Mouse (Mus musculus): ENCODE results near the gene Ints11. TPM values are rescaled to one million over a fixed set of nuclear protein-coding genes. Genes with fewer than 3 reads are reported as not detected.
A peak's percentile ranks its signal among the peaks of the same experiment; 100 is the strongest.

Gene Ints11
- polyA plus RNA-seq, 1 experiment from 2014 or later, result 61.3 TPM

DNA sequence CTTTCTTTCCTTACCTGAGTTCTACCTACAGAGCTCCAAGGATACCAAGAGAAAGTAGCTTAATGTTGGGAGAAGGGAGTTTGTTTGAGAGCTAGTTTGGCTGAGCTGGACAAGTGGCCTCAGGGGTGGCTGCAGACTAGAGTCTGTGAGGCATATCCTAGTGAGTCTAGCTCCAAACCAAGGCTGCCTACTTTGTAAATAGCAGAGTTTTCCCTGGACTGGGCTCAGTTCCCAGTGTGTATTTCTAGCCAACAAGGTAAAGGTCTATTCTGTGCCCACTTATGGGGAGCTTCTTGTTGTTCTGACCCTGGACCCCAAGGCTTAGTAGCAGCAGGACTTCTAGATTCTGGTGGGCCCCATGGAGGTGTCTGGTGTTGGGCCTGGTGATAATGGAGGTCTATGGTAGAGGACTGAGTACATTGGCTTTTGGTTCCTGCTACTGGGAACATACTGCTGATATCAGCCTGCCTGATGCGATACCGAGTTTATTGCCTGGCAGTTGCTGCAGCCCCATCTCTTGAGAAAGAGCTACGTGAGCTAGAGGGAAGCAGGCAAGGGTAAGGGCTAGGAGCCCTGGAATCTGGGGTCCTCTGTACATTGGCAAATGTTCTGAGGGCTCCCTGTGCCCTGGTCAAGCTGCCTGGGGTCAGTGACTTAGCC, 19.4 kb upstream of the Ints11 start:
- Histone ChIP-seq H3K27ac (no peak overlapping the region), H3K4me2 (replicated peaks) (no peak overlapping the region), H3K9ac (no peak overlapping the region), H3K27me3 (replicated peaks) (no peaks in the 10 kb centered on the region), H3K9me3 (no peaks in the 10 kb centered on the region), H3K36me3 (peaks cover 7% of the 10 kb centered on the region), H3K4me3 (replicated peaks) (no peak overlapping the region), H3K4me1 (replicated peaks) (peaks cover 26% of the 10 kb centered on the region)
- ATAC-seq, result no peak
- WGBS, result 88% methylated on average over 3 of the region's 3 CpGs

GRCm38 (mm10) chr4:155851368-155851767, 18.0 kb upstream of the Ints11 start:
- Histone ChIP-seq H3K9me3 (no peaks in the 10 kb centered on the region), H3K4me1 (replicated peaks) (peaks cover 25% of the 10 kb centered on the region), H3K9ac (no peak overlapping the region), H3K27ac (no peak overlapping the region), H3K4me2 (replicated peaks) (no peak overlapping the region), H3K36me3 (peaks cover 20% of the 10 kb centered on the region), H3K27me3 (replicated peaks) (no peaks in the 10 kb centered on the region), H3K4me3 (replicated peaks) (no peak overlapping the region)
- ATAC-seq, result no peak
- WGBS, result 85% methylated on average over 3 of the region's 3 CpGs

GRCm38 (mm10) chr4:155851951-155852411, 17.4 kb upstream of the Ints11 start:
- Histone ChIP-seq H3K36me3 (peaks cover 24% of the 10 kb centered on the region), H3K27me3 (replicated peaks) (no peaks in the 10 kb centered on the region), H3K9ac (no peak overlapping the region), H3K9me3 (no peaks in the 10 kb centered on the region), H3K27ac (no peak overlapping the region), H3K4me2 (replicated peaks) (no peak overlapping the region), H3K4me3 (replicated peaks) (no peak overlapping the region), H3K4me1 (replicated peaks) (peaks cover 21% of the 10 kb centered on the region)
- WGBS, result 81% methylated on average over 2 of the region's 2 CpGs
- ATAC-seq, result no peak

DNA sequence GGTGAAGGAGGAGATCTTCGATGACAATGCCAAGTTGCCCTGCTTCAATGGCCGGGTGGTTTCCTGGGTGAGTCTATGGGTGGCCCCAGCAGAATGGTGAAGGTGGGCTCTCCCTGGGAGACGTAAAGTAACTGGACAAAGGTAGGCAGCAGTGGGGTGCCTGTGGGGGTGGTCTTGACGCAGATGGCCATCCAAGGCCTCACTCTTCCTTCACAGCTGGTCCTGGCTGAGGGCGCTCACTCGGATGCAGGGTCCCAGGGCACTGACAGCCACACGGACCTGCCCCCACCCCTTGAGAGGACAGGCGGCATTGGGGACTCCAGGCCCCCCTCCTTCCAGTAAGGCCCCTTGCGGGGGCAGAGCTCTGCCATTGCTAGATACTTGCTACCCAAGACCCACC, 15.9 kb upstream of the Ints11 start:
- Histone ChIP-seq H3K9me3 (no peaks in the 10 kb centered on the region), H3K36me3 (peaks cover 33% of the 10 kb centered on the region), H3K9ac (no peak overlapping the region), H3K27ac (no peak overlapping the region), H3K4me2 (replicated peaks) (no peak overlapping the region), H3K4me3 (replicated peaks) (no peak overlapping the region), H3K27me3 (replicated peaks) (no peaks in the 10 kb centered on the region), H3K4me1 (replicated peaks) (peaks cover 14% of the 10 kb centered on the region)
- ATAC-seq, result no peak
- 88% methylated on average over 9 of the region's 9 CpGs for WGBS

- no peak overlapping the region for H3K9ac ChIP-seq
- no peaks in the 10 kb centered on the region for H3K4me1 ChIP-seq (replicated peaks)
- no peak for ATAC-seq
- no peaks in the 10 kb centered on the region for H3K27me3 ChIP-seq (replicated peaks)
- peaks cover 38% of the 10 kb centered on the region for H3K36me3 ChIP-seq
- WGBS, result 91% methylated on average over 12 of the region's 12 CpGs
- no peak overlapping the region for H3K4me2 ChIP-seq (replicated peaks)
- H3K9me3 ChIP-seq, result no peaks in the 10 kb centered on the region
- H3K4me3 ChIP-seq (replicated peaks), result no peak overlapping the region
- no peak overlapping the region for H3K27ac ChIP-seq
These were observed 14.4 kb upstream of the Ints11 start for GRCm38 (mm10) chr4:155854991-155855390.

- H3K27me3 ChIP-seq (replicated peaks), result no peaks in the 10 kb centered on the region
- no peaks in the 10 kb centered on the region for H3K4me1 ChIP-seq (replicated peaks)
- no peak overlapping the region for H3K27ac ChIP-seq
- WGBS, result 93% methylated on average over 12 of the region's 12 CpGs
- H3K9ac ChIP-seq, result no peak overlapping the region
- H3K4me2 ChIP-seq (replicated peaks), result no peak overlapping the region
- ATAC-seq, result no peak
- no peaks in the 10 kb centered on the region for H3K9me3 ChIP-seq
- H3K36me3 ChIP-seq, result peaks cover 38% of the 10 kb centered on the region
- no peak overlapping the region for H3K4me3 ChIP-seq (replicated peaks)
These were observed 13.3 kb upstream of the Ints11 start for GRCm38 (mm10) chr4:155856071-155856470.

GRCm38 (mm10) chr4:155856881-155857280, 12.5 kb upstream of the Ints11 start:
- 85% methylated on average over 3 of the region's 3 CpGs for WGBS
- no peaks in the 10 kb centered on the region for H3K9me3 ChIP-seq
- H3K27ac ChIP-seq, result no peak overlapping the region
- ATAC-seq, result no peak
- H3K9ac ChIP-seq, result no peak overlapping the region
- H3K36me3 ChIP-seq, result peaks cover 38% of the 10 kb centered on the region
- no peaks in the 10 kb centered on the region for H3K4me1 ChIP-seq (replicated peaks)
- no peak overlapping the region for H3K4me2 ChIP-seq (replicated peaks)
- H3K4me3 ChIP-seq (replicated peaks), result no peak overlapping the region
- H3K27me3 ChIP-seq (replicated peaks), result no peaks in the 10 kb centered on the region

DNA sequence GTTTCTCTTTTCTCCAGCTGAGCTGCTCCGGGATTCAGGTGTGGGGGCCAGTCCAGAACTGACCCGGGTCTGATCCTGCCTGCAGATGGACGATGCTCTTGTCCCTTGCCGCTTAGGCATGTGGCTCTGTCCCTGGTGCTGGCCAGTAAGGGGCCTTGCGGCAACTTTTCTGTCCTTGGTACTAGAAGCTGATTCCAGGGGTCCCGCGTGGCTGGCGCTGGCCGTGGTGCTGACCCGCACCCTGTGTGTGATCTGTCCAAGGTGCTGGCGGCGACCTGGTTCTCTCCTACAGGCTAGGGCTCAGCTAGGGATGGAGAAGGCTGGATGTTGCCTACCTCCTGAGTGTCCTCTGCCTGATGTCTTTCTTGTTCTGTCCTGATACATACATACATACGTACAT, 10.0 kb upstream of the Ints11 start:
- no peak overlapping the region for H3K4me2 ChIP-seq (replicated peaks)
- H3K9ac ChIP-seq, result no peak overlapping the region
- H3K9me3 ChIP-seq, result no peaks in the 10 kb centered on the region
- 16% methylated on average over 13 of the region's 13 CpGs for WGBS
- H3K27ac ChIP-seq, result no peak overlapping the region
- ATAC-seq, result peak; percentile 61
- H3K36me3 ChIP-seq, result peaks cover 36% of the 10 kb centered on the region
- H3K4me3 ChIP-seq (replicated peaks), result no peak overlapping the region
- no peaks in the 10 kb centered on the region for H3K27me3 ChIP-seq (replicated peaks)
- no peaks in the 10 kb centered on the region for H3K4me1 ChIP-seq (replicated peaks)

GRCm38 (mm10) chr4:155861787-155862186, 7.6 kb upstream of the Ints11 start:
- Histone ChIP-seq H3K9ac (no peak overlapping the region), H3K27me3 (replicated peaks) (no peaks in the 10 kb centered on the region), H3K36me3 (peaks cover 30% of the 10 kb centered on the region), H3K9me3 (no peaks in the 10 kb centered on the region), H3K4me2 (replicated peaks) (no peak overlapping the region), H3K4me1 (replicated peaks) (no peaks in the 10 kb centered on the region), H3K4me3 (replicated peaks) (no peak overlapping the region), H3K27ac (no peak overlapping the region)
- ATAC-seq, result no peak
- whole genome bisulfite sequencing, result 87% methylated on average over 7 of the region's 7 CpGs

GRCm38 (mm10) chr4:155863001-155863400, 6.3 kb upstream of the Ints11 start, which contains the start of gene Tas1r3:
Tas1r3 (minus strand) TSS chr4:155863362.
- Histone ChIP-seq H3K9ac (no peak within 1 kb of the TSS), H3K4me3 (replicated peaks) (no peak within 1 kb of the TSS), H3K9me3 (no peaks in the 10 kb centered on the region), H3K36me3 (peaks cover 27% of the 10 kb centered on the region), H3K27me3 (replicated peaks) (no peaks in the 10 kb centered on the region), H3K4me2 (replicated peaks) (no peak within 1 kb of the TSS), H3K27ac (no peak within 1 kb of the TSS), H3K4me1 (replicated peaks) (no peaks in the 10 kb centered on the region)
- ATAC-seq, result no peak
- WGBS, result 81% methylated on average over 5 of the region's 5 CpGs

DNA sequence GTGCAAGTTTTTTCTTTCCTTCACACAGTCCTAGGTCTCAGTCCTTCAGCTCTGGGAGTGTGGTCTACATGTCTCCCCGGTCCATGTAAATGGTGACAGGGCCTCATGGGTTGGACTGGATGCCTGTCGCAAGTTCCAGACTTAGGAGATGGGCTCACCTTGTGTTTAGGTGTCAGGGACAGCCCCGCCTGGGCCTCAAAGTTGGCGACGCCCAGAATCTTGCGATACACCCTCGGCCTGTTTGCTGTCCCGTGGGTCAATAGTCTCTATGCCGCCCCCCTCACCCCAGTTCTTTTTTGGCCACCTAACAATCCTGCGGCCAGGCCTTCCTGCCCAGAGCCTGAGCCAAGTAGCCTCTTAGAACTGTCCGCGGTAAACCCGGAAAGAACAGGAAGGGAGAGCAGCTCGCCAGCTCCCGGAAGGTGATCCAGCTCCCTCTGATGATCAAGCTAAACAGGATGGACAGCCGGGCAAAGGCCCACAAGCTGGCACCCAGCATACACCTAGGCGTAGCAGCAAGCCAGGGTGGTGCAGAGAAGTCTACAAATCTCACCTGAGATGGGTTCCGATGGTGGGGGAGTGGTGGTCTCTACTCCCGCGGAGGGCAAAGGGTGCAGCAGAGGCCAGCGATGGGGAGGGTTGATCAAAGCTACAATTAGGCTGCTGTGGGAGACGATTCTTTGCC, 590 bp upstream of the Ints11 start:
- Histone ChIP-seq H3K9ac (peak overlapping the region; percentile 58), H3K27ac (peak overlapping the region; percentile 25), H3K4me1 (replicated peaks) (peaks cover 13% of the 10 kb centered on the region), H3K9me3 (no peaks in the 10 kb centered on the region), H3K27me3 (replicated peaks) (no peaks in the 10 kb centered on the region), H3K36me3 (peaks cover 32% of the 10 kb centered on the region), H3K4me2 (replicated peaks) (peak overlapping the region; percentile 76), H3K4me3 (replicated peaks) (peak overlapping the region; percentile 58)
- peak; percentile 78 for ATAC-seq
- WGBS, result 10% methylated on average over 22 of the region's 22 CpGs

DNA sequence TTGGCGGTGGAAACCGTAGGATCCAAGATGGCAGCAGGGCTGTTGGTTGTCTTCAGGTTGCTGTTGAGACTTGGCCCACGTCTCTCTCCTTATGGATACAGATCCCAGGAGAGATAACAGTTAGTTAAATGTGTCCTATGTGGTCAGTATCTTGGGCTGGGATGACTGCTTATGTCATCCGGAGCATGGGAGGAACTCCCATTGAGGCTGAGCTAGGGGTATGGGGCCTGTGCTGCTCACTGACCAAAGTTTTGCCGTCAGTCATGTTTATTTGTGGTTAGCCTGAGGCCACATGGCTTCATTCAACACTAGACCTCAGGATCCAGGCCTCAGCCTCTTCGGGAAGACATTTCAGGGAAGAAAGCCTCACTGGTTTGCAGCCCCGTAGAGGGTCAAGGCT, 2.1 kb downstream of the Ints11 start:
- Histone ChIP-seq H3K27me3 (replicated peaks) (no peaks in the 10 kb centered on the region), H3K4me1 (replicated peaks) (peaks cover 13% of the 10 kb centered on the region), H3K4me3 (replicated peaks) (no peak overlapping the region), H3K27ac (no peak overlapping the region), H3K36me3 (peaks cover 35% of the 10 kb centered on the region), H3K4me2 (replicated peaks) (no peak overlapping the region), H3K9ac (no peak overlapping the region), H3K9me3 (no peaks in the 10 kb centered on the region)
- no peak for ATAC-seq
- WGBS, result 85% methylated on average over 7 of the region's 7 CpGs

- H3K27ac ChIP-seq, result no peak overlapping the region
- ATAC-seq, result no peak
- WGBS, result 76% methylated on average over 3 of the region's 3 CpGs
These were observed 14.2 kb downstream of the Ints11 start for GRCm38 (mm10) chr4:155883587-155883986.

More at GRCm38 (mm10) chr4:155883587-155883986, 14.2 kb downstream of the Ints11 start:
- H3K27me3 ChIP-seq (replicated peaks), result no peaks in the 10 kb centered on the region
- H3K4me2 ChIP-seq (replicated peaks), result no peak overlapping the region
- H3K36me3 ChIP-seq, result peaks cover 32% of the 10 kb centered on the region
- no peaks in the 10 kb centered on the region for H3K4me1 ChIP-seq (replicated peaks)
- H3K4me3 ChIP-seq (replicated peaks), result no peak overlapping the region
- no peak overlapping the region for H3K9ac ChIP-seq
- no peaks in the 10 kb centered on the region for H3K9me3 ChIP-seq
